Mouse (Mus musculus) thymus, adult 2 months (tissue): ENCODE data around the gene Map1lc3b. TPM values are rescaled to one million over a fixed set of nuclear protein-coding genes. Genes with fewer than 3 reads are reported as not detected.

Experiments used
- DNase-seq: peaks from one replicate; pipeline ENCODE4 v3.0.0; 2021
- H3K27ac ChIP-seq: fragments of 200-500 bp; 2 replicates; pipeline ENCODE4 v1.5.1; 2012; ENCODE audit warnings: low read length, control low read depth; ENCODE audit not compliant: control insufficient read depth, insufficient read depth
- H3K27me3 ChIP-seq: fragments of 200-500 bp; 2 replicates; pipeline ENCODE4 v1.6.1; 2012; ENCODE audit warnings: mild to moderate bottlenecking, low read length, moderate library complexity, mixed read lengths; ENCODE audit not compliant: control insufficient read depth, insufficient read depth
- H3K36me3 ChIP-seq: fragments of 200-500 bp; 2 replicates; pipeline ENCODE4 v1.6.1; 2012; ENCODE audit warnings: mild to moderate bottlenecking, low read length, moderate library complexity; ENCODE audit not compliant: control insufficient read depth, insufficient read depth
- H3K4me1 ChIP-seq: fragments of 200-500 bp; replicated peaks from 2 replicates; pipeline ENCODE4 v1.6.1; 2012; ENCODE audit warnings: low read length; ENCODE audit not compliant: control insufficient read depth, insufficient read depth
- H3K4me3 ChIP-seq: fragments of 200-500 bp; 2 replicates; pipeline ENCODE4 v1.5.1; 2012; ENCODE audit warnings: mild to moderate bottlenecking, low read length, control low read depth, moderate library complexity; ENCODE audit not compliant: control insufficient read depth, insufficient read depth
- CTCF ChIP-seq: fragments of 200-500 bp; IDR thresholded peaks from 2 replicates; pipeline ENCODE4 v1.5.1; 2012; ENCODE audit warnings: mild to moderate bottlenecking, control low read depth, low read length, moderate library complexity, borderline replicate concordance; ENCODE audit not compliant: control insufficient read depth, poor library complexity, insufficient read depth; ENCODE audit errors: extremely low read depth
- POLR2A ChIP-seq: fragments of 200-500 bp; IDR thresholded peaks from 2 replicates; pipeline ENCODE4 v1.6.1; 2012; ENCODE audit warnings: mild to moderate bottlenecking, low read length, control low read depth, moderate library complexity; ENCODE audit not compliant: control insufficient read depth, poor library complexity, insufficient read depth; ENCODE audit errors: extremely low read depth
- WGBS: fragments of 180-500 bp; shearing (Covaris S2); methylation state at CpG from one replicate; pipeline ENCODE4 v1.1.7; 2018; 5-methylcytosine and 5-hydroxymethylcytosine counted together
- polyA plus RNA-seq: library from polyadenylated mRNA; depleted of rRNA; stranded (reverse); fragments of >200 nt; gene quantifications from 2 replicates; pipeline ENCODE4 v1.2.3, GENCODE M21; 2012

The Map1lc3b gene
- polyA plus RNA-seq, 1 experiment = 103 TPM

DNA sequence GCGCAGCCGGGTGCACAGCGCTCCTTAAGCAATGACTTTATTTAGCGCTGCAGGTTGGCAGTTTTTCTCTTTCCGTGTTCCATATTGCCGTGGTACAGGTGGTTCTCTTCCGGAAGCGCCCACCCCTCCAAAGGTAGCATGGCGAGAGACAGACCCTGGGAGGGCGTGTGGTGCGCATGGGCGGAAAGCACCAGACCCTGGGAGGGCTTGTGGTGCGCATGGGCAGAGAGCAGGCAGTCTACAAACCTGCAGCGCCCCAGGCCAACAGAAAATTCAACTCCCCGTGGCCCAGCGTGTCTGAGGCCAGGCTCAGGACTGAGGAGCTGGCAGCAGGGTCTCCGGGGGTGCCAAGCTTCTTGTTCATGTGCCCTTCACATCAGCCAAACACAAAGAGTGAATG lies 19.4 kb upstream of the Map1lc3b start:
- peak overlapping the region; percentile 31 for H3K4me3 ChIP-seq
- 84% methylated on average over 17 of the region's 17 CpGs for WGBS
- DNase-seq = no peak
- no peaks in the 10 kb centered on the region for H3K36me3 ChIP-seq
- no peaks in the 10 kb centered on the region for H3K27me3 ChIP-seq
- TF ChIP-seq CTCF = no peak
- TF ChIP-seq POLR2A = no peak
- no peak overlapping the region for H3K27ac ChIP-seq
- peaks cover 3% of the 10 kb centered on the region for H3K4me1 ChIP-seq

DNA sequence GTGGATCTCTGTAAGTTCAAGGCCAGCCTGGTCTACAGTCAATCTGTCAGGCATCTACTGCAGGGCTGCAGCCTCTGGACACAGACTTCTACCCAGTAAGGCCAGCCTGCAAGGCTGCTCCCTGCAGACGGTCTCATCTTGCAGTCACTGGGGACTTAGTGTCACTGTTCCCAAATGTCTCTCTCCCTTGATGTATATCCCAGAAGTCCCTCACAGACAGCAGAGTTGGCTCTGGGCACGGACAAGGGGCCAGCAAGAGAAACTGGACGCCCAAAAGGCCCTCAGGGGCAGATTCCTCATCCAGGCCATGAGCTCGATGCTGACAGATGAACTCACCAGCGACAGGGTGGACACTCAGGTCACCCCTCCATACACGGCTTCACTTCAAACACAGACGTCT lies 18.0 kb upstream of the Map1lc3b start:
- H3K36me3 ChIP-seq = no peaks in the 10 kb centered on the region
- H3K27ac ChIP-seq = no peak overlapping the region
- no peaks in the 10 kb centered on the region for H3K27me3 ChIP-seq
- no peak for DNase-seq
- peaks cover 13% of the 10 kb centered on the region for H3K4me1 ChIP-seq
- 98% methylated on average over 7 of the region's 7 CpGs for WGBS
- H3K4me3 ChIP-seq = no peak overlapping the region
- TF ChIP-seq CTCF (no peak), POLR2A (no peak)

- no peak overlapping the region for H3K27ac ChIP-seq
- 76% methylated on average over 3 of the region's 3 CpGs for WGBS
- no peak for DNase-seq
- no peaks in the 10 kb centered on the region for H3K36me3 ChIP-seq
- H3K4me3 ChIP-seq = no peak overlapping the region
- no peak for TF ChIP-seq CTCF
- no peak for TF ChIP-seq POLR2A
- no peaks in the 10 kb centered on the region for H3K27me3 ChIP-seq
- H3K4me1 ChIP-seq = peaks cover 19% of the 10 kb centered on the region
Observed at GRCm38 (mm10) chr8:121573275-121573674, 16.9 kb upstream of the Map1lc3b start.

- H3K27ac ChIP-seq = no peak overlapping the region
- H3K27me3 ChIP-seq = no peaks in the 10 kb centered on the region
- H3K4me3 ChIP-seq = no peak overlapping the region
- TF ChIP-seq POLR2A (no peak), CTCF (no peak)
- no peak for DNase-seq
- no peaks in the 10 kb centered on the region for H3K36me3 ChIP-seq
- WGBS = 65% methylated on average over 3 of the region's 3 CpGs
- peaks cover 22% of the 10 kb centered on the region for H3K4me1 ChIP-seq
Observed at GRCm38 (mm10) chr8:121575661-121576060, 14.5 kb upstream of the Map1lc3b start.

GRCm38 (mm10) chr8:121577751-121578675 lies 12.1 kb upstream of the Map1lc3b start:
- Histone ChIP-seq H3K36me3 (no peaks in the 10 kb centered on the region), H3K4me3 (peak overlapping the region; percentile 88), H3K27ac (no peak overlapping the region), H3K27me3 (no peaks in the 10 kb centered on the region), H3K4me1 (peaks cover 22% of the 10 kb centered on the region)
- TF ChIP-seq POLR2A (no peak), CTCF (no peak)
- 2% methylated on average over 44 of the region's 44 CpGs for WGBS
- no peak for DNase-seq

DNA sequence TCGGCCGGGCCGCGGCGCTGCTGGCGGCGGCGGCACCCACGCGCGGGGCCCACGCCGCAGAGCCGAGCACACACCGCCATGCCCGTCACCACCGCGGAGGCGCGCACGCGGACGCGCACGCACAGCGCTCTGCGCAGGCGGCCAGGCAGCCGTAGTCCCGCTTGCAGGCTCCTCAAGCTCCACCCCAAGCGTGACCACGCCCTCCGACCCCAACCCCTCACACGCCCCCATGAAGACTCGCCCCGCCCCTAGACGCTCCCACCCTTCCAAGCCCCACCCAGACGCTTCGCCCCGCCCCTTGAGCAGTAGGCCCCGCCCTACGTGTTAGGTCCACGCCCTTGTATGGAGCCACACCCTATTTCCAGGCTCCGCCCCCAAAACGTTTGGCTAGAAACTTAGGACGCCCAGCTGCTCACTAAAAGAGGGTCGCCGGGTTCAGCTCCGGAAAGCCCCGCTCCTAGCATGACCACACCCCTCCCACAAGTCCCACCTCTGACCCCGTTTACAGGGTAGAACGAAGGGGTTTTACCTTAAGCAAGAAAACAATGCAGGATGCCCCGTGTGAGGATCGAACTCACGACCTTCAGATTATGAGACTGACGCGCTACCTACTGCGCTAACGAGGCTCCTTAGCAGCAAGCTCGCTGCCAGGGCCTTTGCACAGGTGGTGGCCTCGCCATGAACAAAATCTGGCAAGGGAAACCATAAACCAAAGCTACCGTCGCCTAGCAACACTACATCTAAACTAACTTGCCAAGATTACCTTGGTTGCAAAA lies 11.3 kb upstream of the Map1lc3b start, which contains the start of gene Fbxo31:
Gene Fbxo31 (minus strand): TSS at position 131 of the 776 bp plus-strand sequence.
- TF ChIP-seq POLR2A (no peak), CTCF (no peak)
- whole genome bisulfite sequencing = 1% methylated on average over 63 of the region's 63 CpGs
- peak; percentile 93 for DNase-seq
- Histone ChIP-seq H3K27me3 (no peaks in the 10 kb centered on the region), H3K4me3 (peak within 1 kb of the TSS; percentile 88), H3K4me1 (peaks cover 22% of the 10 kb centered on the region), H3K36me3 (no peaks in the 10 kb centered on the region), H3K27ac (no peak within 1 kb of the TSS; the same call in 1 of the 2 replicates)
